Mouse (Mus musculus): ENCODE measurements around the gene Crybg2. TPM values are rescaled to one million over a fixed set of nuclear protein-coding genes. Genes with fewer than 3 reads are reported as not detected.

Crybg2 gene
- polyA plus RNA-seq, 1 experiment, result not detected

DNA sequence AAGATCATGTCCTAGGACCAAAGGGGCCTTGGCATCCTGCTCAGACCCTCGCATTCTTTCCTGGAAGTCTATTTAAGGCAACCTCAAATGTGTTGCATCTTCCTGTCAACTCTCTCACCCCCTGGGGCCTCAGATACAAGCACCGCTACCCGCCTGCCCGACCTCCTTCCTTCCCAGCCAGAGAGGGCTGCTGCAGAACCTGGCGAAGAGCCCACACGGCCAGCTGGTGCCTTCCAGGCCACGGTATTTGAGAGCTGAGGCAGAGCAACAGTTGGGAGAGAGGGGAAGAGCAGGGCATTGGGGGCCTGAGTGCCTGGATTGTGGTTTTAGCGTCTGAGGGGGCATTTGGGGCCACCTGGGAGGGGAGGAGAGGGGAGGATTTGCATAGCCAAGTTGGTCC is 8.1 kb upstream of the Crybg2 start:
- Histone ChIP-seq H3K27me3 (ENCODE audit: control insufficient read depth) (no peaks in the 10 kb centered on the region), H3K4me3 (replicated peaks) (no peak overlapping the region), H3K36me3 (ENCODE audit: control insufficient read depth) (no peaks in the 10 kb centered on the region), H3K9me3 (ENCODE audit: control insufficient read depth, low read length) (no peaks in the 10 kb centered on the region), H3K4me1 (ENCODE audit: control insufficient read depth) (no peaks in the 10 kb centered on the region)
- TF ChIP-seq TAL1 (IDR thresholded peaks at IDR 0.05; ENCODE audit: low read length) (no peak), GATA1 (IDR thresholded peaks at IDR 0.05; ENCODE audit: low read length) (no peak)

DNA sequence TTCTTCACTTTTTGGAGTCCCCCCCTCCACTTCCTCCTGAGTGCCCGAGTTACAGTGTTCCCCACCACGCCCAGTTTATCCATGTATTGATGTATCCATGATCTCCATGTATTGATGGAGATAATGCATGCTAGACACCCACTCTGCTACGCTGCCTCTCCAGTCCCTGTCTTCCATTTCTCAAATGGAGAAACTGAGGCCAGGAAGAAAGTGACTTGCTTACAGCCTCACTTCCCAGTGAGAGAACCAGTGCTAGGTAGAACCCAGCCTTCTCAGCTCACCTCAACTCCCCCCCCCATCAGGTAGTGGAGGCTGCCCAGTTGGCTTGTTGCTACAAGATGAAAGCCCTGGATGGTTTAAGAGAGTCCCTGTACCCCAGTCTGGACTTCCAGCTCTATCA is 7.1 kb upstream of the Crybg2 start, which contains the start of gene Zfp683:
Gene Zfp683, plus strand, starts transcription at position 301 of the 400 bp plus-strand sequence.
- no peaks in the 10 kb centered on the region for H3K27me3 ChIP-seq (ENCODE audit: control insufficient read depth)
- no peaks in the 10 kb centered on the region for H3K4me1 ChIP-seq (ENCODE audit: control insufficient read depth)
- H3K36me3 ChIP-seq (ENCODE audit: control insufficient read depth), result no peaks in the 10 kb centered on the region
- H3K9me3 ChIP-seq (ENCODE audit: control insufficient read depth, low read length), result no peaks in the 10 kb centered on the region
- TF ChIP-seq GATA1 (IDR thresholded peaks at IDR 0.05; ENCODE audit: low read length), result no peak
- TF ChIP-seq TAL1 (IDR thresholded peaks at IDR 0.05; ENCODE audit: low read length), result no peak
- H3K4me3 ChIP-seq (replicated peaks), result no peak within 1 kb of the TSS

DNA sequence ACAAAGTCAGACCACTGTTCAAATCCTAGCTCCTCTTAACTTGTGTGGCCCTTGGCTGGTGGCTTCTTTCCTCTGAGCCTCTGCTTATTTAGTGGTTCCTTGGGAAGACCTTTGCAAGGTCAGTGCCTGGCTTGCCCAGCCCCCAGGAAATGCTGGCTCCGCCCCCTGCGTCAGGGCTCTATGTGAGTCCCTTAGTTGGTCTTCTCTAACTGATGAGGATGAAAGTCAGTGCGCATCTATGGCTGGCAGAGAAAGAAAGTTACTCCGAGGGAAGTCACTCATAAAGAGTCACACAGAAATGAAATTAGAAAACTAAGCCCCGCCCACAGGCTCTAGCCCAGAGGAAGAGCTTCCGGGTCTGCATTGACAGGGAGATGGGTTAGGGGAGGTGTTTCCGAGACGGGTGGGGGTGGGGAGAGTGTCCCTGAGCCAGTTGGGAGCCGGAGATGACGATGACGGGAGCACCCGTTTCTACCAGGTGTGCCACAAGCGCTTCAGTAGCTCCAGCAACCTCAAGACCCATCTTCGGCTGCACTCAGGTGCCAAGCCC is 2.4 kb upstream of the Crybg2 start:
- no peaks in the 10 kb centered on the region for H3K27me3 ChIP-seq (ENCODE audit: control insufficient read depth)
- peaks cover 26% of the 10 kb centered on the region for H3K4me1 ChIP-seq (ENCODE audit: control insufficient read depth)
- no peaks in the 10 kb centered on the region for H3K9me3 ChIP-seq (ENCODE audit: control insufficient read depth, low read length)
- TF ChIP-seq GATA1 (IDR thresholded peaks at IDR 0.05; ENCODE audit: low read length) (no peak), TAL1 (IDR thresholded peaks at IDR 0.05; ENCODE audit: low read length) (no peak)
- H3K4me3 ChIP-seq (replicated peaks), result no peak overlapping the region
- H3K36me3 ChIP-seq (ENCODE audit: control insufficient read depth), result no peaks in the 10 kb centered on the region

DNA sequence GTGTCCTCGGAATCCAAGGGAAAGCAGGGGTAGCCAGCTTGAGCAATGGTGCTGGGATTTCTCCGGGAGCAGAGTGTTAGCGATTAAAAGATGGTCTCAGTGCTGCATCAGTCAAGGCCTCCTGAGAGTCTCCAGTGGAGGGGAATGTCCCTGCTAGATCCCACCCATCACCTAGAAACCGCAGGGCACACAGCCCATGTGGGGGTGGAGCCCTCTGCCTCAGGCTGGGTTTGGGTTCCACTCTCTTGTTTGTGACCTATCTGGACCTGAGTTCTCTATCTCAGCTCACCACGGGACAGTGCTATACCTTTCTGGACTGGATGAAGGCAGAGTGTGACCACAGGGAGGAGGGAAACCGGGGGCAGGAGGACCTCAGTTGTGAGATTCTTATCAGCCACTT is 1.7 kb upstream of the Crybg2 start:
- H3K4me1 ChIP-seq (ENCODE audit: control insufficient read depth), result peaks cover 28% of the 10 kb centered on the region
- no peaks in the 10 kb centered on the region for H3K9me3 ChIP-seq (ENCODE audit: control insufficient read depth, low read length)
- no peak for TF ChIP-seq TAL1 (IDR thresholded peaks at IDR 0.05; ENCODE audit: low read length)
- no peak for TF ChIP-seq GATA1 (IDR thresholded peaks at IDR 0.05; ENCODE audit: low read length)
- no peaks in the 10 kb centered on the region for H3K36me3 ChIP-seq (ENCODE audit: control insufficient read depth)
- no peak overlapping the region for H3K4me3 ChIP-seq (replicated peaks)
- no peaks in the 10 kb centered on the region for H3K27me3 ChIP-seq (ENCODE audit: control insufficient read depth)

DNA sequence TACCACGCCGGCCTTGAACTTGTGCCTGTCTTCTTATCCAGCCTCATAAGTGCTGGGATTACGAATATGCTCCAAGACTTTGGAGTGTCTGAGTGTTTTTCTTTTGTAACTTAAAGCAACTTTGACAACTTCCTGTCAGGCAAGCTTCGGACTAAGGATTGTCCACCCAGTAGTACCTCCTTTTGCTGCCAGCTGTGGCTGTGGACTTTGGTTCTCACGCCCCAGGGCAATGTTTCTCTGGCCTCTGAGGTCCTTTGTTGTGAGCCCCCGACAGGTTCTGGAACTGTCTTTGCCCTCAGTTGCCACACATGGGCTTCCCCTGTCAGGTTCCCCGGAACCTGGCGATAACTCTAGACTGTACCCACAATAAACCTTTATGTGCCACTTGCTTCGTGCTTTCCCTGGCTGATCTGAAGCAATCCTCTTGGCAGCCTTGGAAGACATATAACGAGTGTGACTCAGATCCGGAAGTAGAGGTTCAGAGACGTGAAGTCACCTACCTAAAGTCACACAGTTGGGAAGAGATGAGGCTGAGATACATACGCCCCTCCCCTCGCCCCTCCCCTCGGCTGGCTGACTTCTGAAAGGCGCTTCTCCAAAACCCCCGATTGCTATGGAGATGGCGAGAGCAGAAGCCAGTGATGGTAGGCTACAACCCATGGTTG is 683 bp downstream of the Crybg2 start:
- H3K36me3 ChIP-seq (ENCODE audit: control insufficient read depth), result no peaks in the 10 kb centered on the region
- H3K4me1 ChIP-seq (ENCODE audit: control insufficient read depth), result peaks cover 28% of the 10 kb centered on the region
- TF ChIP-seq GATA1 (IDR thresholded peaks at IDR 0.05; ENCODE audit: low read length) (no peak), TAL1 (IDR thresholded peaks at IDR 0.05; ENCODE audit: low read length) (no peak)
- H3K27me3 ChIP-seq (ENCODE audit: control insufficient read depth), result peaks cover 16% of the 10 kb centered on the region
- no peaks in the 10 kb centered on the region for H3K9me3 ChIP-seq (ENCODE audit: control insufficient read depth, low read length)
- H3K4me3 ChIP-seq (replicated peaks), result no peak overlapping the region

DNA sequence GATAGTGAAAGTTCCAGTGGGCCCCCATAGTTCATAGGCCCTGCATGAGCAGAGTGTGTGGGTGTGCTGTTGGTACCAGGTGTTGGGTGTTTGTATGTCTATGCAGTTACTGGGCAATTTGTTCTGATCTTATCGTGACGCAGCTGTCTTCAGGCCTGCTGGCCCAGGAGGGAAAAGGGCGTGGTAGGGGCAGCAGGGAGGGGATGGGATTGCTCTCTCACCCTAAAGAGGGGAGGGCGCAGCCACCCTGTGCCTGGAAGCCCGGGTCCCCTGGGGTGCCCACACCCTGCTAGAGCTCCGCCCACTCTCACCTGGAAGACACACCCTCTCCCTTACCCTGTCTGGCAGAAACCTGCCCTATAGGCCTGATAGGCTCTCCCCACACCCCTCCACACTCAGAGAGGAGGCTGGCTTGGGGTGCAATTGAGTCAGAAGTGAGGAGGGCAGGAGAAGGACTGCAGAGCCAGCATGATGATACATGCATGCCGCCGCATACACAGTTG is 1.4 kb downstream of the Crybg2 start:
- Histone ChIP-seq H3K9me3 (ENCODE audit: control insufficient read depth, low read length) (no peaks in the 10 kb centered on the region), H3K4me1 (ENCODE audit: control insufficient read depth) (peaks cover 28% of the 10 kb centered on the region), H3K36me3 (ENCODE audit: control insufficient read depth) (no peaks in the 10 kb centered on the region), H3K4me3 (replicated peaks) (peak overlapping the region; percentile 10), H3K27me3 (ENCODE audit: control insufficient read depth) (peaks cover 19% of the 10 kb centered on the region)
- TF ChIP-seq TAL1 (IDR thresholded peaks at IDR 0.05; ENCODE audit: low read length) (no peak), GATA1 (IDR thresholded peaks at IDR 0.05; ENCODE audit: low read length) (no peak)

DNA sequence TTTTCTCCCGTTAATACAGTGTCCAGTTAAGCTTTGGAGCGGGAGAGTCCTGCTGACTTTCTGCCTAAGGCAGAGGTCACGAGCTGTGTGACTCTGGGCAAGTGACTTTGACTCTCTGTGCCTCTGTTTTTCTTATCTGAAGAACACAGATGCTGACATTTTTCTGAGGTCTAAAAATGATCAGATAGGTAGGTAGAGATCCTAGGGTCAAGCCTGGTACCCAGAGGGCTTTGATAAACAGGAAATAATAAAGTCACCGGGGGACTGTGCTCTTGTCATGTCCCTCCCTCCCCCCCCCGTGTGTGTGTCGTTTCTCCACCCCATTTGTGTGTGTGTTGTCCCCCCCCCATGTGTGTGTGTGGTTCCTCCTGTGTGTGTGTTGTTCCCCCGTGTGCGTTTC is 1.9 kb downstream of the Crybg2 start:
- H3K36me3 ChIP-seq (ENCODE audit: control insufficient read depth), result no peaks in the 10 kb centered on the region
- H3K9me3 ChIP-seq (ENCODE audit: control insufficient read depth, low read length), result no peaks in the 10 kb centered on the region
- peaks cover 28% of the 10 kb centered on the region for H3K4me1 ChIP-seq (ENCODE audit: control insufficient read depth)
- peak overlapping the region; percentile 2 for H3K4me3 ChIP-seq (replicated peaks)
- H3K27me3 ChIP-seq (ENCODE audit: control insufficient read depth), result peaks cover 19% of the 10 kb centered on the region
- TF ChIP-seq TAL1 (IDR thresholded peaks at IDR 0.05; ENCODE audit: low read length) (no peak), GATA1 (IDR thresholded peaks at IDR 0.05; ENCODE audit: low read length) (0 out of 2 replicates have a peak, but pooled peaks have one; percentile 17)

DNA sequence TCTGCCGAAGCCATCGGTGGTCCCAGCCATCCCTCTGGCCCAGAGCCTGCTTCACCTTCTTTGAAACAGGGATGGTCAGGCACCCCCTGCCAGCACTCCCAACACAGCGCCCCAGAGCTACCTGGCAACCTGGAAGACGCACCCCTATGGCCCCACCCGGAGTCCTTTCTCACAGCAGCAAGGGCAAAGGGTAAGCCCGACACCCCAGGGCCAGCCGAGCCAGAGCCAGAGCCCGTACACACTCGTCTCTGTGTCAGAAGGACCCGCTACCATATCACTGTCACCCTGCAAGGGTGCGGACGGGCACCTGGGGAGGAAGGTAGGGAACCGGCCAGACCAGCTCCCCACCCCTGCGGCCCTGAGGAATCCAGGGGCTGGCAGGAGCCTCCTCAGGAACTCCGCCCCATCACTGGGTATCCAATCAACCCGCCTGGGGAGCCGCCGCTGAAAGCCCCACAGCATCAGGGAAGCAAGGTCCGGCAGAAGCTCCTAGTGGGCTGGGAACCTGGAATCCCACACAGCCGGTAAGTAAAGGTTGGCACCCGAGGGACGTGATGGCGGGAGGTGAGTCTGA is 4.9 kb downstream of the Crybg2 start:
- H3K4me3 ChIP-seq (replicated peaks), result no peak overlapping the region
- peaks cover 19% of the 10 kb centered on the region for H3K27me3 ChIP-seq (ENCODE audit: control insufficient read depth)
- H3K4me1 ChIP-seq (ENCODE audit: control insufficient read depth), result peaks cover 27% of the 10 kb centered on the region
- no peaks in the 10 kb centered on the region for H3K36me3 ChIP-seq (ENCODE audit: control insufficient read depth)
- TF ChIP-seq GATA1 (IDR thresholded peaks at IDR 0.05; ENCODE audit: low read length) (no peak), TAL1 (IDR thresholded peaks at IDR 0.05; ENCODE audit: low read length) (no peak)
- H3K9me3 ChIP-seq (ENCODE audit: control insufficient read depth, low read length), result no peaks in the 10 kb centered on the region

DNA sequence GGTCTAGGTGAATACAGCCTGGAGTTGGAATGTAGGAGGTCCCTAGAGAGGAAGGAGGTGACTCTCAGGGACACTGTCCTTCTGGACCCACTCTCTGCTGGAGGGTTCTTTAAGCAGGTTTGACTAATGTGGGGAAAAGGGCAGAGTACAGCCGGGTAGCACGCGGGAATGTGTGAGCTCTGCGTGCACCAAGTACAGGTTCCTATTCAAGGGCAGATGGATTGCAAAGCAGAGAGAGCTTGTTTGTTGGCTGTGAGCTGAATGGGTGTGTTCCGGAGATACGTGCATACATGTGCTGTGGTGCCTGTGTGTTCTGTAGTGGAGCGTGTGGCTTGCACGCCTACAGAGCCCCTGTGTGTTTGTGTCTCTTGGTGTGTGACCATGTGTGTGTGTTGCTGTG is 6.8 kb downstream of the Crybg2 start:
- no peaks in the 10 kb centered on the region for H3K9me3 ChIP-seq (ENCODE audit: control insufficient read depth, low read length)
- no peak for TF ChIP-seq GATA1 (IDR thresholded peaks at IDR 0.05; ENCODE audit: low read length)
- TF ChIP-seq TAL1 (IDR thresholded peaks at IDR 0.05; ENCODE audit: low read length), result no peak
- no peaks in the 10 kb centered on the region for H3K36me3 ChIP-seq (ENCODE audit: control insufficient read depth)
- H3K4me1 ChIP-seq (ENCODE audit: control insufficient read depth), result peaks cover 10% of the 10 kb centered on the region
- H3K4me3 ChIP-seq (replicated peaks), result no peak overlapping the region
- peaks cover 19% of the 10 kb centered on the region for H3K27me3 ChIP-seq (ENCODE audit: control insufficient read depth)
